Mouse (Mus musculus) hindbrain, embryonic 16.5 days (tissue): ENCODE measurements around the gene Tspan17. TPM values are rescaled to one million over a fixed set of nuclear protein-coding genes. Genes with fewer than 3 reads are reported as not detected.

Experiments
- ATAC-seq: fragments of 200-750 bp; cut with Nextera tagmentation; 2 replicates; pipeline ENCODE4 v1.8.0; 2017; ENCODE audit warnings: moderate TSS enrichment, moderate library complexity
- H3K27ac ChIP-seq: fragments of 300-500 bp; sonication (generic); 2 replicates; pipeline ENCODE4 v1.5.1; 2014; ENCODE audit warnings: low read depth, mild to moderate bottlenecking, control low read depth, low read length, moderate library complexity
- H3K27me3 ChIP-seq: fragments of 300-500 bp; sonication (generic); replicated peaks from 2 replicates; pipeline ENCODE4 v1.6.1; 2014; ENCODE audit warnings: low read length; ENCODE audit not compliant: control insufficient read depth, insufficient read depth
- H3K36me3 ChIP-seq: fragments of 300-500 bp; sonication (generic); 2 replicates; pipeline ENCODE4 v1.6.1; 2014; ENCODE audit warnings: mild to moderate bottlenecking, low read length, moderate library complexity, mixed read lengths; ENCODE audit not compliant: control insufficient read depth, insufficient read depth
- H3K4me1 ChIP-seq: fragments of 300-500 bp; sonication (generic); 2 replicates; pipeline ENCODE4 v1.6.1; 2014; ENCODE audit warnings: low read depth, low read length; ENCODE audit not compliant: control insufficient read depth, insufficient read depth
- H3K4me2 ChIP-seq: fragments of 300-500 bp; sonication (generic); 2 replicates; pipeline ENCODE4 v1.6.1; 2014; ENCODE audit warnings: mild to moderate bottlenecking, low read length, control low read depth, moderate library complexity
- H3K4me3 ChIP-seq: fragments of 300-500 bp; sonication (generic); 2 replicates; pipeline ENCODE4 v1.5.1; 2014; ENCODE audit warnings: mild to moderate bottlenecking, low read length, control low read depth, moderate library complexity
- H3K9ac ChIP-seq: fragments of 300-500 bp; sonication (generic); 2 replicates; pipeline ENCODE4 v1.6.1; 2014; ENCODE audit warnings: low read depth, mild to moderate bottlenecking, control low read depth, low read length, moderate library complexity
- H3K9me3 ChIP-seq: fragments of 300-500 bp; sonication (generic); 2 replicates; pipeline ENCODE4 v1.6.1; 2014; ENCODE audit warnings: mild to moderate bottlenecking, low read length, moderate library complexity; ENCODE audit not compliant: control insufficient read depth
- WGBS: fragments of 180-500 bp; shearing (Covaris S2); extraction: QIAGEN DNeasy Blood & Tissue Kit; methylation state at CpG from one replicate; pipeline ENCODE4 v1.1.7; 2014; 5-methylcytosine and 5-hydroxymethylcytosine counted together
- polyA plus RNA-seq: library from polyadenylated mRNA; unstranded; fragments of >200 nt; fragmentation: Nextera tagmentation; extraction: Ambion mirVana; gene quantifications from 2 replicates; pipeline ENCODE4 v1.2.1, GENCODE M21; 2015

Gene Tspan17
- polyA plus RNA-seq, 1 experiment from 2014 or later, result 131 TPM

GRCm38 (mm10) chr13:54759496-54759895 lies 29.7 kb upstream of the Tspan17 start:
- no peak for ATAC-seq
- H3K4me3 ChIP-seq, result no peak overlapping the region; the same call in 1 of the 2 replicates
- peak overlapping the region; percentile 68; the same call in 1 of the 2 replicates for H3K9ac ChIP-seq

GRCm38 (mm10) chr13:54760164-54760795 lies 28.9 kb upstream of the Tspan17 start:
- Histone ChIP-seq H3K36me3 (no peaks in the 10 kb centered on the region), H3K4me1 (peaks cover 45% of the 10 kb centered on the region), H3K27ac (no peak overlapping the region), H3K27me3 (peaks cover 5% of the 10 kb centered on the region), H3K9ac (no peak overlapping the region), H3K4me2 (no peak overlapping the region), H3K9me3 (no peaks in the 10 kb centered on the region), H3K4me3 (no peak overlapping the region)
- ATAC-seq, result no peak
- 54% methylated on average over 8 of the region's 8 CpGs for WGBS

More at GRCm38 (mm10) chr13:54759496-54759895, 29.7 kb upstream of the Tspan17 start:
- Histone ChIP-seq H3K36me3 (no peaks in the 10 kb centered on the region), H3K4me2 (peak overlapping the region; percentile 88), H3K27me3 (peaks cover 5% of the 10 kb centered on the region; the same call in 1 of the 2 replicates), H3K4me1 (peaks cover 47% of the 10 kb centered on the region), H3K27ac (peak overlapping the region; percentile 94; the same call in 1 of the 2 replicates), H3K9me3 (no peaks in the 10 kb centered on the region)
- 6% methylated on average over 7 of the region's 7 CpGs for WGBS

- no peak overlapping the region for H3K27ac ChIP-seq
- 69% methylated on average over 7 of the region's 7 CpGs for WGBS
- ATAC-seq, result no peak
- peaks cover 5% of the 10 kb centered on the region for H3K27me3 ChIP-seq
- H3K4me3 ChIP-seq, result no peak overlapping the region
- H3K9ac ChIP-seq, result no peak overlapping the region
- no peak overlapping the region for H3K4me2 ChIP-seq
- H3K4me1 ChIP-seq, result peaks cover 42% of the 10 kb centered on the region
- H3K9me3 ChIP-seq, result no peaks in the 10 kb centered on the region
- H3K36me3 ChIP-seq, result no peaks in the 10 kb centered on the region
Observed at GRCm38 (mm10) chr13:54760906-54761305, 28.3 kb upstream of the Tspan17 start.

GRCm38 (mm10) chr13:54765281-54766191 lies 23.6 kb upstream of the Tspan17 start:
- Histone ChIP-seq H3K27ac (peak overlapping the region; percentile 79), H3K4me2 (peak overlapping the region; percentile 79), H3K4me3 (peak overlapping the region; percentile 68), H3K4me1 (peaks cover 18% of the 10 kb centered on the region), H3K27me3 (peaks cover 5% of the 10 kb centered on the region), H3K9ac (peak overlapping the region; percentile 85), H3K36me3 (no peaks in the 10 kb centered on the region), H3K9me3 (no peaks in the 10 kb centered on the region)
- ATAC-seq, result peak; percentile 53
- WGBS, result 5% methylated on average over 38 of the region's 44 CpGs

- H3K4me2 ChIP-seq, result peak within 1 kb of the TSS; percentile 79
- H3K36me3 ChIP-seq, result no peaks in the 10 kb centered on the region
- H3K27me3 ChIP-seq, result peaks cover 5% of the 10 kb centered on the region
- no peaks in the 10 kb centered on the region for H3K9me3 ChIP-seq
- WGBS, result 2% methylated on average over 33 of the region's 35 CpGs
- H3K4me3 ChIP-seq, result peak within 1 kb of the TSS; percentile 68
- peak; percentile 86 for ATAC-seq
- peaks cover 18% of the 10 kb centered on the region for H3K4me1 ChIP-seq
- peak within 1 kb of the TSS; percentile 79 for H3K27ac ChIP-seq
- peak within 1 kb of the TSS; percentile 85 for H3K9ac ChIP-seq
Observed at GRCm38 (mm10) chr13:54766192-54766768, 22.9 kb upstream of the Tspan17 start, which contains the start of gene Sncb. Gene Sncb, minus strand, starts transcription at chr13:54766595.

- Histone ChIP-seq H3K4me2 (peak overlapping the region; percentile 79), H3K4me3 (peak overlapping the region; percentile 68), H3K4me1 (peaks cover 18% of the 10 kb centered on the region), H3K27ac (peak overlapping the region; percentile 79; the same call in 1 of the 2 replicates), H3K36me3 (no peaks in the 10 kb centered on the region), H3K9ac (peak overlapping the region; percentile 85; the same call in 1 of the 2 replicates), H3K9me3 (no peaks in the 10 kb centered on the region), H3K27me3 (peaks cover 5% of the 10 kb centered on the region)
- no peak for ATAC-seq
- 84% methylated on average over 4 of the region's 4 CpGs for WGBS
Observed at GRCm38 (mm10) chr13:54767012-54767411, 22.2 kb upstream of the Tspan17 start.

- ATAC-seq, result peak; percentile 67
- H3K9ac ChIP-seq, result no peak overlapping the region
- H3K27ac ChIP-seq, result no peak overlapping the region
- no peak overlapping the region for H3K4me2 ChIP-seq
- 58% methylated on average over 3 of the region's 3 CpGs for WGBS
- no peaks in the 10 kb centered on the region for H3K36me3 ChIP-seq
- H3K9me3 ChIP-seq, result no peaks in the 10 kb centered on the region
- H3K4me3 ChIP-seq, result no peak overlapping the region
- no peaks in the 10 kb centered on the region for H3K27me3 ChIP-seq
- peaks cover 4% of the 10 kb centered on the region for H3K4me1 ChIP-seq
Observed at GRCm38 (mm10) chr13:54780592-54780991, 8.6 kb upstream of the Tspan17 start.

- no peak overlapping the region for H3K27ac ChIP-seq
- H3K4me1 ChIP-seq, result peaks cover 4% of the 10 kb centered on the region
- no peak for ATAC-seq
- no peak overlapping the region for H3K9ac ChIP-seq
- H3K9me3 ChIP-seq, result no peaks in the 10 kb centered on the region
- H3K27me3 ChIP-seq, result no peaks in the 10 kb centered on the region
- H3K4me2 ChIP-seq, result no peak overlapping the region
- 83% methylated on average over 3 of the region's 3 CpGs for WGBS
- H3K4me3 ChIP-seq, result no peak overlapping the region
- no peaks in the 10 kb centered on the region for H3K36me3 ChIP-seq
Observed at GRCm38 (mm10) chr13:54781086-54781485, 8.1 kb upstream of the Tspan17 start.

GRCm38 (mm10) chr13:54783235-54783634 lies 5.9 kb upstream of the Tspan17 start:
- ATAC-seq, result no peak
- H3K4me3 ChIP-seq, result no peak overlapping the region
- no peak overlapping the region for H3K4me2 ChIP-seq
- peaks cover 4% of the 10 kb centered on the region for H3K4me1 ChIP-seq
- no peak overlapping the region for H3K9ac ChIP-seq
- 46% methylated on average over 2 of the region's 2 CpGs for WGBS
- no peaks in the 10 kb centered on the region for H3K9me3 ChIP-seq
- no peaks in the 10 kb centered on the region for H3K36me3 ChIP-seq
- no peak overlapping the region for H3K27ac ChIP-seq
- no peaks in the 10 kb centered on the region for H3K27me3 ChIP-seq
